In the genomic region with DNA sequence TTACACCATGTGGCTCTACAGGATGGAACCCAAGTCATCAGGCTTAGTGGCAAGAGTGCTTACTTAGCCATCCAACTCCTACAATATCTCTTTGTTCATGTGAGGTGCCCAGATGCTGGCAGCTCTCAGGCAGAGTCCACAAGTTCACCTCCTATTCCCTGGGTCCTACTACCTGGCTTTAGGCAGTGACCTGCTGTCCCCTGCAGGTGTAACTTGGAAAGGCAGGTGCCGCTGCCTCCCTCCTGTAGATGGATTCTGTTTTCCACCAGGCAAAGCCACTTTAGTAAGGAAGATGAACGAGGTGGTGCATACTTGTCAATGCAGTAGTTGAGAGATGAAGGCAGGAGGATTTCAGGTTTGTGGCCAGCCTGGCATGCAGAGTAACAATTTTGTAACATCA, we compare ENCODE assay signal across 12 mouse cellular contexts. TPM values are rescaled to one million over a fixed set of nuclear protein-coding genes. Genes with fewer than 3 reads are reported as not detected.
DNase-seq lines count a peak whose midpoint lies in the region.
"Had no signal": no experiment of that assay in that cellular context is flagged by ENCODE, and none has a peak within 500 bp of the region (broad histone marks: within the 10 kb centered on the region; RNA-seq: fewer than 3 reads in every experiment).

No protein-coding gene starts in this region.

- 42% methylated on average over 2 of the region's 2 CpGs for WGBS in embryonic facial prominence, embryonic 10.5 days

- H3K9me3 ChIP-seq in embryonic facial prominence, embryonic 10.5 days = no peaks in the 10 kb centered on the region
- H3K9me3 ChIP-seq: hindbrain, embryonic 13.5 days had no signal

- peaks cover 2% of the 10 kb centered on the region; the same call in 1 of the 2 replicates for H3K4me1 ChIP-seq in embryonic facial prominence, embryonic 10.5 days

- H3K27ac ChIP-seq in embryonic facial prominence, embryonic 10.5 days (replicated peaks) = no peak overlapping the region
- H3K27ac ChIP-seq: hindbrain, embryonic 13.5 days had no signal

- H3K27me3 ChIP-seq in embryonic facial prominence, embryonic 10.5 days (replicated peaks; ENCODE audit: low read depth, poor library complexity, severe bottlenecking) = peaks cover 5% of the 10 kb centered on the region

- DNase-seq in adrenal gland, postnatal 14 days = peak; percentile 19
- no peak for DNase-seq in adrenal gland, adult 18-20 months (ENCODE audit: low spot score in 2 of 2)
- peak; percentile 55 for DNase-seq in thymus, postnatal 14 days
- no peak for DNase-seq in thymus, adult 18-20 months
- DNase-seq in lung, postnatal 14 days = peak; percentile 49
- DNase-seq in ovary, postnatal 14 days (ENCODE audit: low spot score) = no peak
- DNase-seq in cerebellum, adult 9-11 months = no peak
- DNase-seq in embryonic facial prominence, embryonic 10.5 days (ENCODE audit: low spot score) = no peak

- no peak overlapping the region for H3K4me3 ChIP-seq in embryonic facial prominence, embryonic 10.5 days
- H3K4me3 ChIP-seq: hindbrain, embryonic 13.5 days had no signal

- H3K36me3 ChIP-seq in embryonic facial prominence, embryonic 10.5 days (replicated peaks) = no peaks in the 10 kb centered on the region
- H3K36me3 ChIP-seq: hindbrain, embryonic 13.5 days had no signal

RNA-seq across cellular contexts. Expression of gene Gm11034, which starts 1.6 kb away (rescaled TPM):
- not detected in 2 replicates for total RNA-seq in adrenal gland, postnatal 14 days (2021)
- not detected for total RNA-seq in adrenal gland, adult 18-20 months (2021)
- polyA plus RNA-seq in embryonic facial prominence, embryonic 10.5 days (2016; fragmentation: Nextera tagmentation; extraction: Ambion mirVana) = not detected in 2 replicates
- polyA plus RNA-seq: C2C12; hindbrain, embryonic 13.5 days; liver, embryonic 16.5 days; neural tube, embryonic 14.5 days had no signal

RNA-seq across cellular contexts. Expression of gene Cib3, which starts 2.4 kb away (rescaled TPM):
- total RNA-seq in adrenal gland, postnatal 14 days (2021) = not detected in 2 replicates
- not detected for total RNA-seq in adrenal gland, adult 18-20 months (2021)
- polyA plus RNA-seq in embryonic facial prominence, embryonic 10.5 days (2016; fragmentation: Nextera tagmentation; extraction: Ambion mirVana) = not detected in 2 replicates
- polyA plus RNA-seq: C2C12; hindbrain, embryonic 13.5 days; liver, embryonic 16.5 days; neural tube, embryonic 14.5 days had no signal

RNA-seq across cellular contexts. Expression of gene Fam32a, which starts 4.5 kb away (rescaled TPM):
- total RNA-seq in adrenal gland, postnatal 14 days (2021) = 51.9 and 60.3 TPM in 2 replicates
- total RNA-seq in adrenal gland, adult 18-20 months (2021) = 10 to 100 TPM; 48.6 to 71.9 TPM
- 77.6 and 82.4 TPM in 2 replicates for polyA plus RNA-seq in embryonic facial prominence, embryonic 10.5 days (2016; fragmentation: Nextera tagmentation; extraction: Ambion mirVana)

RNA-seq across cellular contexts. Expression of gene Ap1m1, which starts 24.8 kb away (rescaled TPM):
- total RNA-seq in adrenal gland, postnatal 14 days (2021) = 68.1 and 79.4 TPM in 2 replicates
- 10 to 100 TPM; 52.6 to 55.4 TPM for total RNA-seq in adrenal gland, adult 18-20 months (2021)
- 139 and 144 TPM in 2 replicates for polyA plus RNA-seq in embryonic facial prominence, embryonic 10.5 days (2016; fragmentation: Nextera tagmentation; extraction: Ambion mirVana)

RNA-seq across cellular contexts. Expression of gene Hsh2d, which starts 25.6 kb away (rescaled TPM):
- total RNA-seq in adrenal gland, postnatal 14 days (2021) = 0.94 TPM in 1 of 2 replicates, not detected in the other
- total RNA-seq in adrenal gland, adult 18-20 months (2021) = not detected
- polyA plus RNA-seq in embryonic facial prominence, embryonic 10.5 days (2016; fragmentation: Nextera tagmentation; extraction: Ambion mirVana) = not detected in 2 replicates
- polyA plus RNA-seq: hindbrain, embryonic 13.5 days; neural tube, embryonic 14.5 days had no signal

Comparison
In these comparisons a context has a peak if more than half of its experiments do, and no peak if none do; other contexts are left out.
1. DNase-seq: peak in adrenal gland, postnatal 14 days (single experiment), thymus, postnatal 14 days (single experiment) and lung, postnatal 14 days (single experiment); none in adrenal gland, adult 18-20 months (0 of 2), thymus, adult 18-20 months (0 of 2), ovary, postnatal 14 days (single experiment), cerebellum, adult 9-11 months (single experiment) and embryonic facial prominence, embryonic 10.5 days (single experiment).